14 mouse cellular contexts compared by ENCODE assay signal in the genomic region with DNA sequence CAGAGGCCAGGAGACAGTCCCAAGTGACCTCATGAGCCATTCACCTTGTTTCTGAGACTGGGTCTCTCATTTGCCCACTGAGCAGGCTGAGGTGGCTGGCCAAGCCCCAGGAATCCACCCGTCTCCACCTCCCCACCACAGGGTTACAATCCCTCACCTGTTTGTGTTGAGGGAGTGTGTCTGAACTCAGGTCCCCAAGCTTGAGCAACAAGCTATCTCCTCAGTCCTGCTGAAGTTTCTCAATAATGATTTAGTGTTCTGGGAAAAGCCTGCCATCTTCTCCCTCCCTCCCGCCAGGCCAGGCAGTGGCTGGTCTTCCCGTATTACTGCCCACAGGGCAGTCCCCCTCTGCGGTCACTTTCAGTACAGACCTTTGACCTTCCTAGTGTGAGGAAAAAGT. TPM values are rescaled to one million over a fixed set of nuclear protein-coding genes. Genes with fewer than 3 reads are reported as not detected.
DNase-seq lines count a peak whose midpoint lies in the region; ATAC-seq and TF ChIP-seq lines count a peak whose summit lies in the region.
"Had no signal": no experiment of that assay in that cellular context is flagged by ENCODE, and none has a peak within 500 bp of the region (broad histone marks: within the 10 kb centered on the region; RNA-seq: fewer than 3 reads in every experiment).

No protein-coding gene starts in this region.

- no peaks in the 10 kb centered on the region for H3K9me3 ChIP-seq in heart, embryonic 16.5 days (replicated peaks; ENCODE audit: control insufficient read depth, low read length)
- no peaks in the 10 kb centered on the region for H3K9me3 ChIP-seq in lung, postnatal 0 days (ENCODE audit: low read length)
- H3K9me3 ChIP-seq in embryonic facial prominence, embryonic 10.5 days = no peaks in the 10 kb centered on the region
- no peaks in the 10 kb centered on the region for H3K9me3 ChIP-seq in liver, embryonic 16.5 days (replicated peaks; ENCODE audit: control insufficient read depth, low read length)
- H3K9me3 ChIP-seq: neural tube, embryonic 12.5 days had no signal

- no peak for TF ChIP-seq CTCF in lung, postnatal 0 days (IDR thresholded peaks at IDR 0.05)

- no peaks in the 10 kb centered on the region for H3K27me3 ChIP-seq in heart, embryonic 16.5 days (ENCODE audit: control insufficient read depth, insufficient read depth, low read length)
- H3K27me3 ChIP-seq in lung, postnatal 0 days (replicated peaks; ENCODE audit: insufficient read depth, low read length) = no peaks in the 10 kb centered on the region
- no peaks in the 10 kb centered on the region for H3K27me3 ChIP-seq in embryonic facial prominence, embryonic 10.5 days (replicated peaks; ENCODE audit: low read depth, poor library complexity, severe bottlenecking)
- no peaks in the 10 kb centered on the region for H3K27me3 ChIP-seq in liver, embryonic 16.5 days (ENCODE audit: control insufficient read depth, insufficient read depth, low read depth, low read length)
- H3K27me3 ChIP-seq: neural tube, embryonic 12.5 days had no signal

- H3K27ac ChIP-seq in heart, embryonic 16.5 days (ENCODE audit: low read length) = peak overlapping the region; percentile 68
- peak overlapping the region; percentile 73 for H3K27ac ChIP-seq in lung, postnatal 0 days (ENCODE audit: low read length)
- H3K27ac ChIP-seq in embryonic facial prominence, embryonic 10.5 days (replicated peaks) = peak overlapping the region; percentile 55
- H3K27ac ChIP-seq in liver, embryonic 16.5 days (ENCODE audit: low read length) = peak overlapping the region; percentile 23
- H3K27ac ChIP-seq: neural tube, embryonic 12.5 days had no signal

- no peak overlapping the region for H3K4me3 ChIP-seq in heart, embryonic 16.5 days (ENCODE audit: low read length)
- no peak overlapping the region for H3K4me3 ChIP-seq in lung, postnatal 0 days (ENCODE audit: low read depth, low read length)
- no peak overlapping the region for H3K4me3 ChIP-seq in embryonic facial prominence, embryonic 10.5 days
- H3K4me3 ChIP-seq in liver, embryonic 16.5 days (ENCODE audit: low read depth, low read length) = no peak overlapping the region
- H3K4me3 ChIP-seq: neural tube, embryonic 12.5 days had no signal

- H3K9ac ChIP-seq in heart, embryonic 16.5 days (ENCODE audit: low read length) = no peak overlapping the region
- H3K9ac ChIP-seq in lung, postnatal 0 days (replicated peaks; ENCODE audit: low read depth) = no peak overlapping the region
- no peak overlapping the region for H3K9ac ChIP-seq in liver, embryonic 16.5 days (ENCODE audit: low read depth, low read length)
- H3K9ac ChIP-seq: neural tube, embryonic 12.5 days had no signal

- WGBS in heart, embryonic 16.5 days = 61% methylated on average over 4 of the region's 4 CpGs
- WGBS in lung, postnatal 0 days = 49% methylated on average over 4 of the region's 4 CpGs
- WGBS in embryonic facial prominence, embryonic 10.5 days = 23% methylated on average over 4 of the region's 4 CpGs
- WGBS in liver, embryonic 16.5 days (ENCODE audit: insufficient replicate concordance) = 31% methylated on average over 4 of the region's 4 CpGs

- no peak overlapping the region for H3K4me2 ChIP-seq in heart, embryonic 16.5 days (ENCODE audit: low read depth, low read length)
- H3K4me2 ChIP-seq in lung, postnatal 0 days (replicated peaks; ENCODE audit: low read depth, low read length) = no peak overlapping the region
- H3K4me2 ChIP-seq in liver, embryonic 16.5 days (ENCODE audit: low read depth, low read length) = no peak overlapping the region
- H3K4me2 ChIP-seq: neural tube, embryonic 12.5 days had no signal

- TF ChIP-seq EP300 in lung, postnatal 0 days (IDR thresholded peaks at IDR 0.05) = no peak

- no peak for ATAC-seq in heart, embryonic 16.5 days (replicated peaks; ENCODE audit: extremely low read depth, insufficient read depth, low FRiP score)
- no peak for ATAC-seq in lung, postnatal 0 days
- ATAC-seq in liver, embryonic 16.5 days (ENCODE audit: low read depth) = no peak

- DNase-seq in heart, adult 9 months (ENCODE audit: low spot score in 2 of 2) = no peak
- no peak for DNase-seq in lung, postnatal 0 days (ENCODE audit: low spot score)
- DNase-seq in lung, postnatal 36 days = no peak
- DNase-seq in embryonic facial prominence, embryonic 10.5 days (ENCODE audit: low spot score) = no peak
- no peak for DNase-seq in c-Kit-positive CD71-positive TER-119-positive erythroid progenitor cells, embryonic 14.5 days (ENCODE audit: low spot score)
- DNase-seq: adrenal gland, postnatal 25 days; cerebellum, postnatal 10 days; gastrocnemius, postnatal 10 days; heart, postnatal 36 days; kidney, postnatal 10 days; thymus, adult 18-20 months had no signal

- peaks cover 40% of the 10 kb centered on the region for H3K4me1 ChIP-seq in heart, embryonic 16.5 days (ENCODE audit: control insufficient read depth, insufficient read depth, low read length)
- H3K4me1 ChIP-seq in lung, postnatal 0 days (ENCODE audit: insufficient read depth, low read depth, low read length) = peaks cover 16% of the 10 kb centered on the region
- peaks cover 70% of the 10 kb centered on the region for H3K4me1 ChIP-seq in embryonic facial prominence, embryonic 10.5 days
- peaks cover 16% of the 10 kb centered on the region for H3K4me1 ChIP-seq in liver, embryonic 16.5 days (ENCODE audit: control insufficient read depth, low read depth, low read length)

- H3K36me3 ChIP-seq in heart, embryonic 16.5 days (ENCODE audit: control insufficient read depth, insufficient read depth) = no peaks in the 10 kb centered on the region
- no peaks in the 10 kb centered on the region for H3K36me3 ChIP-seq in lung, postnatal 0 days (ENCODE audit: insufficient read depth, low read length)
- no peaks in the 10 kb centered on the region for H3K36me3 ChIP-seq in embryonic facial prominence, embryonic 10.5 days (replicated peaks)
- H3K36me3 ChIP-seq in liver, embryonic 16.5 days (ENCODE audit: control insufficient read depth, insufficient read depth) = no peaks in the 10 kb centered on the region
- H3K36me3 ChIP-seq: neural tube, embryonic 12.5 days had no signal

RNA-seq across cellular contexts. Expression of a gene that starts 5.7 kb away (rescaled TPM):
- 428 and 482 TPM in 2 replicates for polyA plus RNA-seq in heart, embryonic 16.5 days (2015; fragmentation: Nextera tagmentation; extraction: Ambion mirVana)
- polyA plus RNA-seq in lung, postnatal 0 days (2015; fragmentation: Nextera tagmentation; extraction: Ambion mirVana) = 264 and 334 TPM in 2 replicates
- polyA plus RNA-seq in embryonic facial prominence, embryonic 10.5 days (2016; fragmentation: Nextera tagmentation; extraction: Ambion mirVana) = 660 and 664 TPM in 2 replicates
- polyA plus RNA-seq in liver, embryonic 16.5 days (2015; fragmentation: Nextera tagmentation; extraction: Ambion mirVana) = 94.7 and 98.2 TPM in 2 replicates

Comparison
In these comparisons a context has a peak if more than half of its experiments do, and no peak if none do; other contexts are left out.
1. H3K27ac ChIP-seq: peak in every context shown above with its lines; median percentile 73 in lung, postnatal 0 days; 68 in heart, embryonic 16.5 days; 55 in embryonic facial prominence, embryonic 10.5 days; 23 in liver, embryonic 16.5 days.